Mouse (Mus musculus): ENCODE results near the gene Rpl13a. TPM values are rescaled to one million over a fixed set of nuclear protein-coding genes. Genes with fewer than 3 reads are reported as not detected.
A peak's percentile ranks its signal among the peaks of the same experiment; 100 is the strongest.

Gene Rpl13a
- polyA plus RNA-seq, 1 experiment from 2014 or later, result 1,959 TPM

DNA sequence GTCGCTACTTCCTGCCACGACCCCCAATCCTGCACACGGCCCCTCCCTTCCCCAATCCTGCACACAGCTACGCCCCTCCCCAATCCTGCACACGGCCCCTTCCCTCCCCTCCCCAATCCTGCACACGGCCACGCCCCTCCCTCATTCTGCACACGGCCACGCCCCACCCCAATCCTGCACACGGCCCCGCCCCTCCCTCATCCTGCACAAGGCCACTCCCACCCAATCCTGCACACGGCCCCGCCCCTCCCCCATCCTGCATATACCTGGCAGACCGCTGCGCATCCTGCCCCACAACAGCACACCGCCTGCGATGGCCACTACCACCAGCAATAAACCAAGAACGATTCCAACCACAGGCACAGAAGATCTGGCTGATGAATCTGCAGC is 35.0 kb downstream of the Rpl13a start:
- H3K27ac ChIP-seq, result peak overlapping the region; percentile 72
- peak overlapping the region; percentile 5; the same call in 1 of the 2 replicates for H3K4me2 ChIP-seq (ENCODE audit: low read length)
- H3K27me3 ChIP-seq (ENCODE audit: insufficient read depth, low read length), result no peaks in the 10 kb centered on the region
- ATAC-seq (replicated peaks; ENCODE audit: low FRiP score, low read depth) (no peak), DNase-seq (ENCODE audit: low spot score) (peak; percentile 66)
- H3K9me3 ChIP-seq (replicated peaks; ENCODE audit: low read length), result no peaks in the 10 kb centered on the region
- no peaks in the 10 kb centered on the region for H3K36me3 ChIP-seq (ENCODE audit: insufficient read depth, low read length)
- H3K4me1 ChIP-seq (replicated peaks; ENCODE audit: insufficient read depth, low read length), result 0 out of 2 replicates have a peak, but pooled peaks cover 9% of the 10 kb centered on the region
- no peak for TF ChIP-seq CTCF (IDR thresholded peaks at IDR 0.05; ENCODE audit: low read depth)
- no peak overlapping the region for H3K4me3 ChIP-seq (replicated peaks; ENCODE audit: low read depth, low read length)
- H3K9ac ChIP-seq (ENCODE audit: low read depth, low read length), result no peak overlapping the region
- 24% methylated on average over 18 of the region's 18 CpGs for WGBS

DNA sequence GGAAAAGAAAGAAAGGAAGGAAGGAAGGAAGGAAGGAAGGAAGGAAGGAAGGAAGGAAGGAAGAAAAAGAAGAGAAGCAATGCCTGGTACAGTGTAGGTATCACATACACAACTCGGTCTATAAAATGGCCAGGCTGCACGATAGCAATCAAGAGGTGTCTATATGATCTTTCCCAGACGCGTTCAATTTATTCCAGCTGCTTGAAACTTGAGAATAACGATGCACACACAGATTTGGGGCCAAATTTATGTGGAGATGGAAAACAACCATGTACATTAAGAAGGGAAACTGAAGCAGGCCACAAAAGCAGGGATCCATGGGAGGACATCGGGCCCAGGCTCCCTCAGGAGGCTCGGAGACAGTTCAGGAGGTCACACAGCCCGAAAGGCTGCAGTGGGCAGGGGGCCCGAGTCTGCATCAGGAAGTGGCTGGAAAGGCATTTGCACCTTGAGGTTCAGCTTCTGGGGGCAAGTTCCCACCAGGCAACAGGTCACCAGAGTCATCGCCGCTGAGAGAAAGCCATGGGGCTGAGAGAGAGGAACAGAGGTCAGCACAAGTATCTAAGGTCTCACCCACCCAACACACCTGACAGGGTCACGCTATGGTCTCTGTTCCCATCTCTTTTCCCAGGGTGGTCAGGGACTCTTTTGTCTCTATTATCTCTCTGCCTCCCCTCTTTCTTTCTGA is 35.6 kb downstream of the Rpl13a start:
- no peak for TF ChIP-seq CTCF (IDR thresholded peaks at IDR 0.05; ENCODE audit: low read depth)
- Histone ChIP-seq H3K4me2 (ENCODE audit: low read length) (no peak overlapping the region), H3K27me3 (ENCODE audit: insufficient read depth, low read length) (no peaks in the 10 kb centered on the region), H3K9me3 (replicated peaks; ENCODE audit: low read length) (no peaks in the 10 kb centered on the region), H3K4me3 (replicated peaks; ENCODE audit: low read depth, low read length) (no peak overlapping the region), H3K9ac (ENCODE audit: low read depth, low read length) (no peak overlapping the region), H3K27ac (peak overlapping the region; percentile 57), H3K36me3 (ENCODE audit: insufficient read depth, low read length) (peaks cover under 1% of the 10 kb centered on the region; the same call in 1 of the 2 replicates), H3K4me1 (replicated peaks; ENCODE audit: insufficient read depth, low read length) (0 out of 2 replicates have a peak, but pooled peaks cover 9% of the 10 kb centered on the region)
- 31% methylated on average over 12 of the region's 12 CpGs for WGBS
- no peak for ATAC-seq (replicated peaks; ENCODE audit: low FRiP score, low read depth)
- no peak for DNase-seq (ENCODE audit: low spot score)

DNA sequence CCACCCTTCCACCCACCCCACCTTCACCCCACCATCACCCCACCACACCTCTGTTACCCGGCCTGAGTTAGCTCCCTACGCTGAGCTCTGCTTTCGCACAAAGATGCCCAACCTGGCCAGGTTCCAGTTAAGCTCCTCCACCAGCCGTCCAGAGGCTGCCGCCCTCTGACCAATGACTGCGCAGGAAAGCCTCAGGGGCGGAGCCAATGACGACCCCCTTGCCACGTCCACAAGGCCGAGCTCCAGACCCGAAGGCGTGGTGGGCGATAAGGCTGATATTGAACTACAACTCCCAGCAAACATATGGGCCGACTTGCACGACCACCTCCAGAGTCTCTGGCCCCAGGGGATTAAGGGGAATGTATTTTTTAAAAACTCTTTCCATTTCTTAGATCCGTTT is 36.5 kb downstream of the Rpl13a start, which contains the start of gene Rcn3:
Rcn3 (minus strand) TSS at position 174 of the 400 bp plus-strand sequence.
- H3K27me3 ChIP-seq (ENCODE audit: insufficient read depth, low read length), result no peaks in the 10 kb centered on the region
- peak within 1 kb of the TSS; percentile 84 for H3K27ac ChIP-seq
- H3K4me3 ChIP-seq (replicated peaks; ENCODE audit: low read depth, low read length), result peak within 1 kb of the TSS; percentile 51
- H3K4me2 ChIP-seq (ENCODE audit: low read length), result peak within 1 kb of the TSS; percentile 71
- H3K9me3 ChIP-seq (replicated peaks; ENCODE audit: low read length), result no peaks in the 10 kb centered on the region
- DNase-seq (ENCODE audit: low spot score) (peak; percentile 99), ATAC-seq (replicated peaks; ENCODE audit: low FRiP score, low read depth) (peak; percentile 86)
- WGBS, result under 1% methylated on average over 16 of the region's 16 CpGs
- H3K9ac ChIP-seq (ENCODE audit: low read depth, low read length), result peak within 1 kb of the TSS; percentile 74
- 0 out of 2 replicates have a peak, but pooled peaks cover 9% of the 10 kb centered on the region for H3K4me1 ChIP-seq (replicated peaks; ENCODE audit: insufficient read depth, low read length)
- no peak for TF ChIP-seq CTCF (IDR thresholded peaks at IDR 0.05; ENCODE audit: low read depth)
- peaks cover 9% of the 10 kb centered on the region; the same call in 1 of the 2 replicates for H3K36me3 ChIP-seq (ENCODE audit: insufficient read depth, low read length)

DNA sequence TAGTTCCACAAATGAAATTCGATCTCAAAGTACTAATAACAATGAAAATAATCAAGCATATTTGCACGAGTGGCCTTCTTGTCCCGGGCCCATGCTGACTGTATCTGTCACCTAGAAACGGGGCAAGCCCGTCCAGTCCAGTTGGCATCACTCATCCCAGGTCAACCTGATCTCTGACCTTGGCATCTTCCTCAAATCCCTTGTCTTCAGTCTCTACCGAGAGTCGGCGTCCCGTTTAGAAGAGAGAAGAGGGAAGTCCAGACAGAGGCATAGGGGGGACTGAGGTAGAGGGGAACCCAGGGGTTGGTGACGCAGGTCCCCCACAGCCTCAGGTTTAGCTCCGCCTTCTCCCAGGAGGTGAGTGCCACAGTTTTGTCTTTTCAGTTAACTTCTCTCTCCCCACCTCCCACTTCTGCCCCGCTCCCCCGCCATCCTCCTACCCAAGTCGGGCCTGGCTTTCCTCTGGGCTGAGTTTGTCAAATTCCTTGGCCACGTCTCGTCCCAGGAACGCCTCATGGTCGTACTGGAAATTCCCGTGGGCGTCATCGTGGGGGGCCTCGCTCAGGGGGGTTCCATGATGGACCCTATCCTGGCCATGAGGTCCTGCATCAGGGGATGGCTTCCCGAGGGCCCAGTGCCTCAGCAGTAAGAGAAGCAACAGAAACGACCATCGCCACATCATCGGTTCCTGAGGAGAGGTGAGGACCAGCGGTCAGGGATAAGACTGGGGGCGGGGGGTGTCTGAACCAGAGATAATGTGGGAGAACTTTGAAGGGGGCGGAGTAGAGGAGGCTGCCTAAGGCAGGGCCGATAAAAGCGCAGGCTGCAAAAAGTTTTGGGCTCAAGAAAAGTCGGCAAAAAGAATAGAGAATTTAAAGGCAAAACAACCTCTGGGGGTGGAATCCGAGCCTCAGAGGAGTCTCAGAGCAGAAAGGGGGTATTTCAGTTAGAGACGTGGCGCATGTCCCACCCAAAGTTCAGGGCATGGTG is 37.3 kb downstream of the Rpl13a start:
- TF ChIP-seq CTCF (IDR thresholded peaks at IDR 0.05; ENCODE audit: low read depth), result no peak

DNA sequence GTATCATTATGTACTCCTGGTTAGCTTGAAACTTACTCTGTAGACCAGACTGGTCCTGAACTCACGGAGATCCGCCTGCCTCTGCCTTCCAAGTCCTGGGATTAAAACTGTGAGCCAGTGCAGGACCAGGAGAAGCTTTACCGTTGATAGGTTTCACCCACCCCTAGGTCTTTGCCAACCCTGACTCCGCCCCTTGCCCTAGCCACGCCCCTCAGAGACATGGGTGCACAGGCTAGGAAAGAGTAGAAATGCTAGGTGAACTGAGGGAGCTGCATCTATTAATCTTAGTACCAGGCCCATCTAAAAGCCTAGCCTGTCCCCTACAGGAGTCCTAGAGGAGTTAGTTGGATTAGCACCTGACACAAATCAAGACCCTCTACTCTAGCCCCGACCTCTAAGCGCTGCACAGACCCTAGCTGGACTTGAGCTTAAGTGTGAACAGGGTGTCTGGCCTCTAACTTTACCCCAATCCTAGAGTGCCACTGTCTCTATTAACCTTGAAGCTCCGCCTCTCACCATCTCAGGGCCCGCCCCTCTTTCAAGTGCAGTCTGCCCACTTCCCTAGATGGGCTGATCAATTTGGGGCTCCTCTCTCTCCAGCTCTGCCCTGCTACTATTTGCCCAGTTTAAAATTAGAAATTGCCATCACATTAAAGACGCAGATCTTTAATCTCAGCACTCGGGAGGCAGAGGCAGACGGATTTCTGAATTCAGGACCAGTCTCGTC is 38.1 kb downstream of the Rpl13a start:
- Histone ChIP-seq H3K4me3 (replicated peaks; ENCODE audit: low read depth, low read length) (peak overlapping the region; percentile 51), H3K4me1 (replicated peaks; ENCODE audit: insufficient read depth, low read length) (0 out of 2 replicates have a peak, but pooled peaks cover 9% of the 10 kb centered on the region), H3K4me2 (ENCODE audit: low read length) (peak overlapping the region; percentile 71), H3K9ac (ENCODE audit: low read depth, low read length) (no peak overlapping the region; the same call in 1 of the 2 replicates), H3K36me3 (ENCODE audit: insufficient read depth, low read length) (peaks cover 18% of the 10 kb centered on the region), H3K9me3 (replicated peaks; ENCODE audit: low read length) (no peaks in the 10 kb centered on the region), H3K27ac (peak overlapping the region; percentile 84; the same call in 1 of the 2 replicates), H3K27me3 (ENCODE audit: insufficient read depth, low read length) (no peaks in the 10 kb centered on the region)
- no peak for ATAC-seq (replicated peaks; ENCODE audit: low FRiP score, low read depth)
- no peak for DNase-seq (ENCODE audit: low spot score)
- WGBS, result 74% methylated on average over 13 of the region's 13 CpGs
- no peak for TF ChIP-seq CTCF (IDR thresholded peaks at IDR 0.05; ENCODE audit: low read depth)

More for the DNA sequence above, 37.3 kb downstream of the Rpl13a start:
- Histone ChIP-seq H3K36me3 (ENCODE audit: insufficient read depth, low read length) (peaks cover 13% of the 10 kb centered on the region), H3K9ac (ENCODE audit: low read depth, low read length) (peak overlapping the region; percentile 74), H3K9me3 (replicated peaks; ENCODE audit: low read length) (no peaks in the 10 kb centered on the region), H3K4me1 (replicated peaks; ENCODE audit: insufficient read depth, low read length) (0 out of 2 replicates have a peak, but pooled peaks cover 9% of the 10 kb centered on the region), H3K4me3 (replicated peaks; ENCODE audit: low read depth, low read length) (peak overlapping the region; percentile 51), H3K4me2 (ENCODE audit: low read length) (peak overlapping the region; percentile 71), H3K27ac (peak overlapping the region; percentile 84), H3K27me3 (ENCODE audit: insufficient read depth, low read length) (no peaks in the 10 kb centered on the region)
- ATAC-seq (replicated peaks; ENCODE audit: low FRiP score, low read depth) (peak; percentile 66; the same call in 1 of the 2 replicates), DNase-seq (ENCODE audit: low spot score) (peak; percentile 80)
- WGBS, result 8% methylated on average over 35 of the region's 35 CpGs

Data from kidney, postnatal 0 days (tissue).